Mouse (Mus musculus) forebrain, embryonic 13.5 days (tissue): ENCODE data around the gene Enc1. TPM values are rescaled to one million over a fixed set of nuclear protein-coding genes. Genes with fewer than 3 reads are reported as not detected.
"Not testable (repeated sequence)": the region's sequence is repeated elsewhere in the genome, so short reads cannot be mapped to it uniquely, and the experiment has no call there.

Experiments
- ATAC-seq: fragments of 200-750 bp; cut with Nextera tagmentation; 2 replicates; pipeline ENCODE4 v1.8.0; 2017
- H3K27ac ChIP-seq: fragments of 300-500 bp; sonication (generic); 2 replicates; pipeline ENCODE4 v1.5.1; 2015; ENCODE audit warnings: inconsistent platforms, mild to moderate bottlenecking, moderate library complexity
- H3K27me3 ChIP-seq: fragments of 300-500 bp; sonication (generic); 2 replicates; pipeline ENCODE4 v1.6.1; 2015; ENCODE audit warnings: mild to moderate bottlenecking, inconsistent platforms
- H3K36me3 ChIP-seq: fragments of 300-500 bp; sonication (generic); 2 replicates; pipeline ENCODE4 v1.6.1; 2015; ENCODE audit warnings: mild to moderate bottlenecking, inconsistent platforms; ENCODE audit not compliant: poor library complexity, severe bottlenecking
- H3K4me1 ChIP-seq: fragments of 300-500 bp; sonication (generic); 2 replicates; pipeline ENCODE4 v1.6.1; 2015; ENCODE audit warnings: inconsistent platforms
- H3K4me2 ChIP-seq: fragments of 300-500 bp; sonication (generic); 2 replicates; pipeline ENCODE4 v1.6.1; 2015; ENCODE audit warnings: inconsistent platforms, mild to moderate bottlenecking, moderate library complexity
- H3K4me3 ChIP-seq: fragments of 300-500 bp; sonication (generic); 2 replicates; pipeline ENCODE4 v1.5.1; 2015; ENCODE audit warnings: mild to moderate bottlenecking, inconsistent platforms
- H3K9ac ChIP-seq: fragments of 300-500 bp; sonication (generic); 2 replicates; pipeline ENCODE4 v1.6.1; 2015; ENCODE audit warnings: mild to moderate bottlenecking, inconsistent platforms
- H3K9me3 ChIP-seq: fragments of 300-500 bp; sonication (generic); replicated peaks from 2 replicates; pipeline ENCODE4 v1.6.1; 2016; ENCODE audit warnings: inconsistent platforms
- WGBS: fragments of 180-500 bp; shearing (Covaris S2); methylation state at CpG from one replicate; pipeline ENCODE4 v1.1.7; 2015; 5-methylcytosine and 5-hydroxymethylcytosine counted together
- polyA plus RNA-seq: library from polyadenylated mRNA; unstranded; fragments of >200 nt; fragmentation: Nextera tagmentation; extraction: Ambion mirVana; gene quantifications from 2 replicates; pipeline ENCODE4 v1.2.1, GENCODE M21; 2015

The Enc1 gene
- polyA plus RNA-seq, 1 experiment from 2014 or later, result 44.4 TPM

DNA sequence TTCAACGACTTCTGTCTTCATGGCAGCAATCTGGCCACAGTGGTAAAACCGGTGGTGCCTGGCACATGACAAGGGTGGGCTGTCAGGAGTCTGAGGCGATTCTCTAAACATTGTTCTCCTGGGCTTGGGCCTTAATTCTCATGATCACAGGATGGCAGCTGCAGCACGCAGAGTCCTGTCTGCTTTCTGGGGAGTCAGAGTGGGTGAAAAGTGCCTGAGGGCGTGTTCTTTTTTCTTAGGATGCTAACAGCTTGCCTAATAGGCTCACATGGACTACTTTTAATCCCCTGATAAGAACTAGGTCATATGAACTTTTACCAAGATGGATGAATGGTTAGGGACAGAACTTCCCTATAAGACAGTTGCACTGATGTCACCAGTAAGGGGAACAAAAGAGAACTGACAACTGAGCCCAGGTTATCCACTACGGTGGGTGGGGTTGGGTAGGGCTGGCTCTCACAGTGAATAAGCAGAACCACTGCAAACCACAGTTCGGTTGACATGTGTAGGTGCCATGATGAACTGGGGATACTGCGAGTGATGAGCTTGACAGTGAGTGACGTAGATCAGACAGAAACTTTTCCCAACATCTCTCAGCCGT lies 13.8 kb downstream of the Enc1 start:
- H3K9ac ChIP-seq, result no peak overlapping the region
- H3K27me3 ChIP-seq, result no peaks in the 10 kb centered on the region
- no peaks in the 10 kb centered on the region for H3K9me3 ChIP-seq
- 68% methylated on average over 10 of the region's 10 CpGs for WGBS
- H3K27ac ChIP-seq, result peak overlapping the region; percentile 92; the same call in 1 of the 2 replicates
- peaks cover 83% of the 10 kb centered on the region for H3K4me1 ChIP-seq
- peaks cover 36% of the 10 kb centered on the region for H3K36me3 ChIP-seq
- H3K4me2 ChIP-seq, result no peak overlapping the region
- no peak for ATAC-seq
- H3K4me3 ChIP-seq, result no peak overlapping the region

DNA sequence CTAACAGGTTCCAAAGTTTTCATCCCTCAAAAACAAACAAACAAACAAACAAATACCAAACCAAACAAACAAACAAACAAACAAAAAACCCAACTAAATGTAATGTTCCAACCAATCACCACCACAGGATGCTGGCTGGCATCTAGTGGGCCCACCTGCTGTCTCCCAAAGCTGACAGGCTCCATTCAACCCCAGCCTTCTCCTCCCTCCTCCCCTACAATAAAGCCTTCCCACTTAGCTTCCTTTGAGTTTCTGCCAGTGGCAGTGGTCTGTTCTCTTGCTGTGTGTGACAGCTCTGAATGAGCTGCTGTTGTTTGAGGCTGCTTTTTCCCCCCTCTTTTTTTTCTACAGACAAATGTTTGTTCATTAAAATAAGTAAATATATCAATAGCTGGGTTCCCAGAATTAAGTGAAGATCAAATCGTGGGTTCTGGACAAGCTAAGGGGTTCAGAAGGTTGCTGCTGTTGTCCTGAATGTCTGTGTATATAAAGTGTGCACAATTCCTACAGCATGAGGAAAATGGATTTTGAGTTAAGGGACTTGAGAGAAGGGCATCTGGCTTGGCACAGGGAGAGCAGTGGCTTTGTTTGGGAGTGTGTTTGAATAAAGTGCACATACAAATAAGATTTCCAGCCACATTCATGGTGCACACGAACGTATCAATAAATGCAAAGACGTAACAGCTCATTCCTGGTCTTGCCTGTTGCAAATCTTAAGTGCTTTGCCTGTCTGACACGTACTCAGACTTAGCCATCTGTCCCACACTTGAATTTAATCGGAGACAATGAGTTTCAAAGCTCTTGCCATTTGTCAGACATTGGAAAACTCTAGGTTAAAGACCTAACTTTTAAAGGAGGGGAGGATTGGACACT lies 15.3 kb downstream of the Enc1 start:
- no peak overlapping the region for H3K4me3 ChIP-seq
- 0 out of 2 replicates have a peak overlapping the region, but pooled peaks have one; percentile 14 for H3K9ac ChIP-seq
- no peaks in the 10 kb centered on the region for H3K27me3 ChIP-seq
- peaks cover 21% of the 10 kb centered on the region for H3K36me3 ChIP-seq
- peak; percentile 64 for ATAC-seq
- peak overlapping the region; percentile 92 for H3K27ac ChIP-seq
- H3K4me1 ChIP-seq, result peaks cover 83% of the 10 kb centered on the region
- H3K4me2 ChIP-seq, result peak overlapping the region; percentile 32
- no peaks in the 10 kb centered on the region for H3K9me3 ChIP-seq
- 11% methylated on average over 6 of the region's 6 CpGs for WGBS

DNA sequence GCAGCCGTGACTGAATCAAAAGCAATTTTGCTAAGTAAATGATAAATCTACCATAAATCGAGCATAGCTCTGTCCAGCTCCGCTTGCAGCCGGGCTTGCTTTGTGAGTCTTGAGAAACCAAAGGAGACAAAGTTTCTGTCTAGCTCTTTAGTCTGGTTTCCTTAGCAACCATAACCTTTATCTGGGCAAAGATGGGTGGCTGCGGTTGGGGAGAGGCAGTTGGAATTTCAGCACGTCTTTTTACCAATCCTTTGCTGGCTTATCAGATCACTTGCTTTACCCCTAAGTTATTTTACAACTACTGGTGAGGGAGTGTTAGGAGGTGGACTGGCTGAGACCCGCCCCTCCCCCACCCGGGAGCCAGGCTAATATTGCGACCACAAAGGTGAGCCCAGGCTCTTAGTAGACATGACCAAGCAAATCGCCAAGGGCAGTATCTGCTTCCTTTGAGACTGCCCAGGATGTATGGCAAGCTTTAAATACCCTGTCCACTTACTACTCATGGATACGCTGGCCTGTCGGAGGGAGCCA lies 16.0 kb downstream of the Enc1 start:
- Histone ChIP-seq H3K4me2 (peak overlapping the region; percentile 32), H3K27ac (peak overlapping the region; percentile 92), H3K9ac (0 out of 2 replicates have a peak overlapping the region, but pooled peaks have one; percentile 14), H3K36me3 (peaks cover 14% of the 10 kb centered on the region), H3K4me1 (peaks cover 76% of the 10 kb centered on the region), H3K27me3 (no peaks in the 10 kb centered on the region), H3K4me3 (no peak overlapping the region), H3K9me3 (no peaks in the 10 kb centered on the region)
- peak; percentile 5; the same call in 1 of the 2 replicates for ATAC-seq
- 22% methylated on average over 12 of the region's 12 CpGs for WGBS

DNA sequence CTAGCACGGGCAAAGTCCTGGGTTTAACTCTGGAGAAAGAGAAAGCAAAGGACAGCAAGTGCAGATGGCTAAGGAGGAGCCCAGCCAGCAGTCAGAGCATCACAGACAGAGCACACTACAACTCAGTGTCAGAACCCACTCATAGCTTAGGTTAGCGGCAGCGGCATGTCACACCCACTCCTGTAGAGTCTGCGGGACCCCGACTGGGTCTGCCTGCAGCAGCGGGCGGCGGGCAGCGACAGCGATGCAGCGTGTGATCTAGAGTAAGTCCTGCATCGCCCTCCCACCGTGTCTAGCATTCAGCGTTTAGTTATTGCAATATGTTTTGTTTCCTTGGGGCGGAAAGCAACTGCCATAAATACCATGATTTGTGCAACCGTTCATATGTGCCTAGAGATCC lies 18.4 kb downstream of the Enc1 start:
- no peaks in the 10 kb centered on the region for H3K9me3 ChIP-seq
- peaks cover 59% of the 10 kb centered on the region for H3K4me1 ChIP-seq
- 79% methylated on average over 16 of the region's 16 CpGs for WGBS
- H3K4me3 ChIP-seq, result no peak overlapping the region
- H3K9ac ChIP-seq, result no peak overlapping the region
- no peak overlapping the region for H3K27ac ChIP-seq
- no peak for ATAC-seq
- H3K27me3 ChIP-seq, result no peaks in the 10 kb centered on the region
- peaks cover under 1% of the 10 kb centered on the region; the same call in 1 of the 2 replicates for H3K36me3 ChIP-seq
- H3K4me2 ChIP-seq, result no peak overlapping the region

DNA sequence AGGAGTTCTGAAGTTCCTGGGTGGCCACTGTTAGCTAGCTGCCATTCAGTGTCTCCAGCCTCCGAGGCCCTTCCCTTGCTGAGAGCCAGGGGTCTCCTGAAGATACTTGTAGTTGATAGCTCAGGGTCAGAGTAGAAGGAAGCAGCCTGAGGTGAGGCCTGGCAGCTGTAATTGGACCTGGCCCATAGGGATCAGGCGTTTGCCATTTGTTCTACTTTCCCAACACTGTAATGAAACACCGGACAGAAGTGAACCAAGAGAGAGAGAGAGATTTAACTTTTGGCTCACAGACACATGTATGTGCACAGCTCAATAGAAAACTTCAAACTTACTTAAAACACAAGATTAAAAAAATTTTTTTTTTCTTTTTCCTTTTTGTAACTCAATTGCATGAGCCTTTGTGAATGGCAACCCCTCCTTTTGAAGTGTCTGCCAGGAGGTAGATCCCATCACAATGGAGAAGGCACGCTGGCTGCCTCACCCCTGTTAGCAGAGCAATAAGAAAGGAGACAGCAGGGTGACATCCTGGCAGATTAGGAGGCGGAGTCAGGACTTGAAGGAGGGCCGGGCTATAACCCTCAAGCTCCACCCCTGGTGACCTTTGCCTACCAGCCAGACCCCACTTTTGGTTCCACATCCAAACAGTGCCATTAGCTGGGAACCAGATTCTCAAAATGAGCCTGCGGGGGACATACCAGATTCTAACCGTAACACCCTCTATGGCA lies 19.7 kb downstream of the Enc1 start:
- Histone ChIP-seq H3K4me3 (no peak overlapping the region), H3K4me1 (peaks cover 45% of the 10 kb centered on the region), H3K27me3 (no peaks in the 10 kb centered on the region), H3K9ac (no peak overlapping the region), H3K4me2 (no peak overlapping the region), H3K27ac (peak overlapping the region; percentile 55; the same call in 1 of the 2 replicates), H3K9me3 (no peaks in the 10 kb centered on the region), H3K36me3 (no peaks in the 10 kb centered on the region)
- whole genome bisulfite sequencing, result 24% methylated on average over 8 of the region's 8 CpGs
- ATAC-seq, result no peak

DNA sequence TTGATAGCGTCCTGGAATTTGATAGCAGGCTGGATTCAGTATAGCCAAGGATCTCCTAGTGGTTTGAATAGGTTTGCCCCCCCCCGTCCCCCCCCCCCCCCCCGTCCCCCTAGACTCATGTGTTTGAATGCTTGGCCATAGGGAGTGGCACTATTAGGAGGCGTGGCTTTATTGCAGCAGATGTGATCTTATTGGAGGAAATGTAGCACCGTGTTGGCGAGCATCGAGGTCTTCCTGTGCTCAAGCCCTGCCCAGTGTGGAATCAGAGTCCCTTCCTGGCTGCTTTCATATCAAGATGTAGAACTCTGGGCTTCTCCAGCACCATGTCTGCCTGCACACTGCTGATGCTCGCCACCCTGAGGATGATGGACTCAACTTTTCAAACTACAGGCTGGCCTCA lies 20.6 kb downstream of the Enc1 start:
- Histone ChIP-seq H3K9me3 (no peaks in the 10 kb centered on the region), H3K4me2 (no peak overlapping the region), H3K9ac (no peak overlapping the region), H3K4me3 (no peak overlapping the region), H3K27ac (no peak overlapping the region), H3K4me1 (peaks cover 36% of the 10 kb centered on the region), H3K27me3 (no peaks in the 10 kb centered on the region), H3K36me3 (no peaks in the 10 kb centered on the region)
- ATAC-seq, result no peak
- WGBS, result 53% methylated on average over 8 of the region's 8 CpGs

DNA sequence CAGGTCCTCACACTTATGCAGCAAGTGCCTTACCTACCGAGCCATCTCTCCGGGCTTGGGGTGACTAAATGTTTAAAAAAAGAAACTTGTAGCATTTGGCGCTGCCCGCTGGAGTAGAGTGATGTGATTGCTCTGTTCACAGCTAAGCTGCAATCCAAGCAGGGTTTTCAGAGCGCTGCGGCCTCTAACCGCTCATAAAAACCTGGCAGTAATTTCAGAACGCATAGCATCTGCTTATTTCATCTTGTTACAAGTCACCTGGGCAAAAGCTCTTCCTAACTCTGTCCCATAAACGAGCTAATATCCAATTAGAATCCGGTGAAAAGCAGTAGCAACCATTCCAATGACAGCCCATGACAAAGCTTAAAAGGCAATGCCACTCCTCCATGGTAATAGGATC lies 21.8 kb downstream of the Enc1 start:
- no peak for ATAC-seq
- WGBS, result 73% methylated on average over 10 of the region's 10 CpGs
- H3K4me1 ChIP-seq, result peaks cover 26% of the 10 kb centered on the region

DNA sequence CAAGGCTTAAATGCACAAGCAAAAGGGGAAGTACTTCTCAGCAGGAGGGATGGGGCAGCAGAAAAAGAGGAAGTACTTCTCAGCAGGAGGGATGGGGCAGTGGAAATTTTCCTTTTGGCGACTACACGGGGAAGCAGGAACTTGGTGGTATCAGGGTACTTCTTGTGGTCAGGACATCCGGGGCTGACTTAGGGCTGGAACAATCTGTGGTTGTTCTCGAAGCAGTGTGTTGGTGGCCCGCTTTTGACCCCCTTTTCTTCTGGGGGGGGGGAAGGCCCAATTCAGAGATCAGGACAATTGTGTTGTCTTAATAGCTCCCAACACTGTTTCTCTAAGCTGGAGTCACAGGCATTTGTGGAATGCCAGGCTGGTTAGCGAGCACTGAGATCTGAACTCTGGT lies 24.6 kb downstream of the Enc1 start:
- WGBS, result 90% methylated on average over 6 of the region's 6 CpGs
- not testable (repeated sequence) for H3K27me3 ChIP-seq, ATAC-seq, H3K4me3 ChIP-seq, H3K27ac ChIP-seq, H3K9me3 ChIP-seq, H3K36me3 ChIP-seq, H3K9ac ChIP-seq, H3K4me2 ChIP-seq
- H3K4me1 ChIP-seq, result peaks cover 12% of the 10 kb centered on the region

More for the DNA sequence above, 21.8 kb downstream of the Enc1 start:
- Histone ChIP-seq H3K27ac (no peak overlapping the region), H3K9me3 (no peaks in the 10 kb centered on the region), H3K27me3 (no peaks in the 10 kb centered on the region), H3K36me3 (no peaks in the 10 kb centered on the region), H3K4me3 (no peak overlapping the region), H3K9ac (no peak overlapping the region), H3K4me2 (no peak overlapping the region)

DNA sequence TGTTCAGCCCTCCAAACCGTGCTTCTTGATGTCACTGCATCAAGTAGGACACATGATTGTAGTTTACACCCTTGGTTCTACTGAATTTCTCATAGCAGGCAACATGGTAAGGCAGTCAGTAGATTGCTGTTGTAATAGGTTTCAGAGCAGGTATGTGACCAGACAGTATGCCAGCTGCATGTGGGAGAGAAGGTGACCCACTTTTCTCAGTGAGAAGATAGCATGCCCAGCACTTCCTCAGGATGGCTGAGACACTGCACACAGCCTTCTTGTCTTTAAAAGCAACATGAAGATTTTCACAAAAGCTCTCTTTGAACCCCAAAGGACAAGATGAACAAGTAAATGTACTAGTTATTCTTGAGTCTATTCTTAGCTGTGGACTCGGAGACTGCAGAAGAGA lies 29.8 kb downstream of the Enc1 start:
- Histone ChIP-seq H3K4me2 (no peak overlapping the region), H3K4me1 (no peaks in the 10 kb centered on the region), H3K9ac (no peak overlapping the region), H3K36me3 (no peaks in the 10 kb centered on the region), H3K27ac (no peak overlapping the region), H3K9me3 (peaks cover 7% of the 10 kb centered on the region), H3K27me3 (no peaks in the 10 kb centered on the region), H3K4me3 (no peak overlapping the region)
- no peak for ATAC-seq
- WGBS, result 82% methylated on average over 2 of the region's 2 CpGs

DNA sequence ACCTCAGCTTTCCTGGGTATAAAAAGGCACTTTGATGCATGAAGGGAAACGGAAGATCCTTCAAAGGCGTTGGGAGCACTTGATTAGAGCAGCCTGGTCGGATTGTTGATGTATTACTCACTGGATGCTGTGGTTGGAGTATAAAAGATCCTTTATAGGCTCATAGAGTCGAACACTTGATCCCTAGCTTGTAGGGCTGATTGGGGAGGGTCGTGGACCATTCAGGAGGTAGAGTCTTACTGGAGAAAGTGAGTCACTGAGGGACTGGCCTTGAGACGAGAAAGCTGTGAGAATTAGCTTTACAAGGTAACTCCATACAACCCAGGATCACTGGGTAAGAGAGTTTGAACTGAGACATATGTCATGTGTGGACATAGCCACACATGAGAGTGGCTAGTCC lies 30.7 kb downstream of the Enc1 start:
- peaks cover 5% of the 10 kb centered on the region; the same call in 1 of the 2 replicates for H3K4me1 ChIP-seq
- peaks cover 7% of the 10 kb centered on the region for H3K9me3 ChIP-seq
- no peak overlapping the region for H3K9ac ChIP-seq
- H3K4me2 ChIP-seq, result no peak overlapping the region
- H3K27me3 ChIP-seq, result no peaks in the 10 kb centered on the region
- H3K27ac ChIP-seq, result no peak overlapping the region
- no peak overlapping the region for H3K4me3 ChIP-seq
- H3K36me3 ChIP-seq, result no peaks in the 10 kb centered on the region
- ATAC-seq, result no peak
- 70% methylated on average over 6 of the region's 6 CpGs for WGBS

DNA sequence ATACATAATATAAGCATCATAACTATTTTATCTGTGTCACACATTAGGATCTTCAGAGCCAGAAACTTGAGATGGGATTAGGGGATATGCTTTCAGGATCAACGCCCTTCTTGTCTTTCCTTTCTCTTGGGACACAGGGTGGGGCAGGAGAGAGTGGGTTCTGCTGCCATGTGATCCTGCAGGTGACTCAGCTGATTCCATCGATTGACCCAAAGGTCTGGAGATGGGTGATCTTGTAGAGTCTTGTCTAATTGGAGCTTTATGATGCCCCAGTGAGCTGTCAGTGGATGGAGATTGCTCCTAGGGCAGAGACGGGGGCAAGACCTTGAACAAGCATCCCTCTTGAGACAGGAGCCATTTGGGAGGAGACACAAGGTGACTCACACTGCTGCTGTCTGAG lies 33.9 kb downstream of the Enc1 start:
- peaks cover 5% of the 10 kb centered on the region; the same call in 1 of the 2 replicates for H3K4me1 ChIP-seq
- 88% methylated on average over 3 of the region's 3 CpGs for WGBS
- ATAC-seq, result no peak
- no peak overlapping the region for H3K27ac ChIP-seq
- no peak overlapping the region for H3K4me3 ChIP-seq
- H3K4me2 ChIP-seq, result no peak overlapping the region
- H3K36me3 ChIP-seq, result no peaks in the 10 kb centered on the region
- no peak overlapping the region for H3K9ac ChIP-seq
- no peaks in the 10 kb centered on the region for H3K27me3 ChIP-seq
- H3K9me3 ChIP-seq, result no peaks in the 10 kb centered on the region

DNA sequence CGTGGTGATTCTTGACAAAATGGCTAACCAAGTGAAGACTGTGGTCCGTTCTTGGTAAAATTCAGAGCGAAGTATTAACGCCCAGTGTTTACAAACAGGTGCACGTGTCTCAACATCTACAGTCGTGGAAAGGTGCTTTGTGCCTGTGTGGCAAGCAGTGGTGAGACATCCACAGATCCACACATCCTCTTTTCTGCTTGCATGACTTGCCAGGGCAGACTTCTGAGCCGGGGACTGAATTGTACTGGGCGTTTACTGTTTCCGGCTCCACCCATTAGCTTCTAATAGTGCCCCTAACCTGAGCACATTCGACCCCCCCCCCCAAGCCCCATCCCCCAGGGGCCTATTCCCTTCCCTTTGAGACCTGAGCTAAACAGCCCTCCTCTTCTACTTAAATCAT lies 34.6 kb downstream of the Enc1 start:
- H3K27me3 ChIP-seq, result no peaks in the 10 kb centered on the region
- WGBS, result 81% methylated on average over 10 of the region's 10 CpGs
- H3K4me2 ChIP-seq, result no peak overlapping the region
- no peak overlapping the region for H3K27ac ChIP-seq
- no peak for ATAC-seq
- no peak overlapping the region for H3K4me3 ChIP-seq
- no peaks in the 10 kb centered on the region for H3K36me3 ChIP-seq
- H3K9me3 ChIP-seq, result no peaks in the 10 kb centered on the region
- peaks cover 5% of the 10 kb centered on the region; the same call in 1 of the 2 replicates for H3K4me1 ChIP-seq
- no peak overlapping the region for H3K9ac ChIP-seq
